Mouse (Mus musculus) heart, embryonic 15.5 days (tissue): ENCODE results near the gene Vipr1. TPM values are rescaled to one million over a fixed set of nuclear protein-coding genes. Genes with fewer than 3 reads are reported as not detected.
"Not testable (repeated sequence)": the region's sequence is repeated elsewhere in the genome, so short reads cannot be mapped to it uniquely, and the experiment has no call there.

Experiments
- ATAC-seq: fragments of 200-750 bp; cut with Nextera tagmentation; replicated peaks from 2 replicates; pipeline ENCODE4 v1.8.0; 2017; ENCODE audit warnings: low read depth, moderate TSS enrichment; ENCODE audit not compliant: insufficient number of reproducible peaks, insufficient read depth, low FRiP score
- H3K27ac ChIP-seq: fragments of 300-500 bp; sonication (generic); 2 replicates; pipeline ENCODE4 v1.5.1; 2015; ENCODE audit warnings: mild to moderate bottlenecking, inconsistent platforms
- H3K27me3 ChIP-seq: fragments of 300-500 bp; sonication (generic); 2 replicates; pipeline ENCODE4 v1.6.1; 2015; ENCODE audit warnings: inconsistent platforms
- H3K36me3 ChIP-seq: fragments of 300-500 bp; sonication (generic); 2 replicates; pipeline ENCODE4 v1.6.1; 2015; ENCODE audit warnings: mild to moderate bottlenecking, inconsistent platforms
- H3K4me1 ChIP-seq: fragments of 300-500 bp; sonication (generic); replicated peaks from 2 replicates; pipeline ENCODE4 v1.6.1; 2015; ENCODE audit warnings: inconsistent platforms
- H3K4me2 ChIP-seq: fragments of 300-500 bp; sonication (generic); 2 replicates; pipeline ENCODE4 v1.6.1; 2015; ENCODE audit warnings: inconsistent platforms, mild to moderate bottlenecking, moderate library complexity
- H3K4me3 ChIP-seq: fragments of 300-500 bp; sonication (generic); 2 replicates; pipeline ENCODE4 v1.5.1; 2015; ENCODE audit warnings: mild to moderate bottlenecking, inconsistent platforms
- H3K9ac ChIP-seq: fragments of 300-500 bp; sonication (generic); 2 replicates; pipeline ENCODE4 v1.6.1; 2015; ENCODE audit warnings: mild to moderate bottlenecking, inconsistent platforms
- H3K9me3 ChIP-seq: fragments of 300-500 bp; sonication (generic); replicated peaks from 2 replicates; pipeline ENCODE4 v1.6.1; 2016; ENCODE audit warnings: inconsistent platforms
- WGBS: fragments of 180-500 bp; shearing (Covaris S2); methylation state at CpG from one replicate; pipeline ENCODE4 v1.1.7; 2015; ENCODE audit warnings: mixed read lengths; 5-methylcytosine and 5-hydroxymethylcytosine counted together
- polyA plus RNA-seq: library from polyadenylated mRNA; unstranded; fragments of >200 nt; fragmentation: Nextera tagmentation; extraction: Ambion mirVana; gene quantifications from 2 replicates; pipeline ENCODE4 v1.2.1, GENCODE M21; 2015

The Vipr1 gene
- polyA plus RNA-seq = 0.33 and 0.43 TPM in 2 replicates

DNA sequence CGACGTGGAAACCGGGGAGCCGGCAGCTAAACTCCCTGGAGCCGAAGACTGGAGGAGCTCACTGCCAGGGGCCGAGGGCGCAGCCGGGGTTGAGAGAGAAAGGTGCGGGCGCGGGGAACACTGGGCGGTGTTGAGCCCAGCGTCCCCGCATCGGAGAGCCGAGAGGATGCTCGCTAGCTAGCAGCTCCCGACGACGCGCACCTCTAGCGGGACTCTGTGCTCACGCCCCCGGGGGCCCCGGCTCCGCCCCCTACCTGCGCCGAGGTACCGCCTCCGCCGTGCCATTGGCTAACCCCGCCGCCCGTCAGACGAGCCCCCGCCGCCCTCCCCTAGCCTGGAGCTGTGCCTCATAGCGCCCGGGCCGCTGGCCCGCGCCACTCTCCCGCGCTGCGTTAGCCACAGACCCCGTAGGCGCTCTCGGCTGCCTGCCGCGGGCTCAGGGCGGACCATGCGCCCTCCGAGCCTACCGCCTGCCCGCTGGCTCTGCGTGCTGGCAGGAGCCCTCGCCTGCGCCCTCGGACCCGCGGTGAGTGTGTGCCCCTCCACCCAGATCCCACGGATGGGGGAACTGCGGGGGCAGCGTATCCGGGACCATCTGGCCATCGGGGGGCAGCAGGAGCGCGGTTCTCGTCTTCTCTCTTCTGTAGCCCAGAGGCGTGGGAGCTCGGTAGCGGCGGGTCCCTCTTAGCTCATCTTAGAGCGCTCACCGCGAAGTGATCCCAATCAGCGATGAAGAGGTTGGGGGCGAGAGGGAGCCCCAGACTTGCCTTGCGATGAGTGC, at the start of gene Vipr1:
Vipr1 (plus strand) TSS at position 316 of the 781 bp plus-strand sequence.
- Histone ChIP-seq H3K9ac (peak within 1 kb of the TSS; percentile 48), H3K36me3 (no peaks in the 10 kb centered on the region), H3K9me3 (no peaks in the 10 kb centered on the region), H3K27me3 (peaks cover 78% of the 10 kb centered on the region), H3K4me3 (peak within 1 kb of the TSS; percentile 53), H3K27ac (no peak within 1 kb of the TSS), H3K4me1 (peaks cover 21% of the 10 kb centered on the region), H3K4me2 (peak within 1 kb of the TSS; percentile 92)
- WGBS = under 1% methylated on average over 65 of the region's 79 CpGs
- peak; percentile 50 for ATAC-seq

DNA sequence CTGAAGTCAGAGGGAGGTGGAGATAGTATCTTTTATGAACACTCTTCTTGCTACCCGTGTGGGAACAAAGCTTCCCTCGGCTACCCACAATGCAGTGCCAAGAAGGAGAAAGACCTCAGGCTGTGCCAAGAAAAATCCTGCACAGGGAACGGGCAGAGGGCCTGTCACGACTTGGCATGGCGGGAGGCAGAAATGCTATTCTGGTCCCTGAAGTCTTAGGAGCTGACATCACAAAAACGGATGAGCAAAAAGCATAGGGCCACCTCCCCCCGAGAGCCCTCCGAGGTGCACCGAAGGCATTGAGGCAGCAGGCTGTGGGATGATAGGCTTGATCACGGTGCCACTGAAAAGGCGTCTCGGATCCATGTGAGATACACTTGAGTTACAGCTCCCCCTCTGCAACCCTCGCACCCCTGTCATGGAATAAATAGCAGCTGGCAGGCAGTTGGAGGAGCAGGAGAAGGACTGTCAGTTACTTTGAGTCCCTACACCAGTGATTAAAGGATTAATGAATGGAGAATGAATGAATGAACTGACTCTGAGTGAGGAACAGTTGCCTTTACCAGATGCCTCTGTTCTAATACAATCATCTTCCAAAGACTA, 49.5 kb upstream of the Vipr1 start:
- WGBS = 60% methylated on average over 13 of the region's 13 CpGs
- Histone ChIP-seq H3K9ac (no peak overlapping the region), H3K36me3 (no peaks in the 10 kb centered on the region), H3K27me3 (no peaks in the 10 kb centered on the region), H3K9me3 (no peaks in the 10 kb centered on the region), H3K4me1 (peaks cover 14% of the 10 kb centered on the region), H3K27ac (no peak overlapping the region), H3K4me3 (no peak overlapping the region), H3K4me2 (no peak overlapping the region)
- ATAC-seq = no peak

DNA sequence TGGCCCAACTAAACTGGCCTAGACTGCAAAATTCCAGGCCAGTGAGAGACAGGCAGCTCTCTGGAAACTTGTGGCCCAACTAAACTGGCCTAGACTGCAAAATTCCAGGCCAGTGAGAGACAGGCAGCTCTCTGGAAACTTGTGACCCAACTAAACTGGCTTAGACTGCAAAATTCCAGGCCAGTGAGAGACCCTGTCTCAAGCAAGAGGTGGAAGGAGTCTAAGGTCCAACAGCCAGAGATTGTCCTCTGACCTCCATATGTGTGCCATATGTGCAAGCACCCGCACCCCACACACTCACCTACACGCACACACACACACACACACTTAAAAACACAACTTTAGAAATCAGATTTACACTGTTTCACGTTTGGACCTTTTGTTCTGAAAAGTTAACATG, 48.7 kb upstream of the Vipr1 start:
- ATAC-seq, H3K27ac ChIP-seq, H3K9ac ChIP-seq, H3K4me2 ChIP-seq, H3K9me3 ChIP-seq, H3K4me3 ChIP-seq, H3K27me3 ChIP-seq, H3K36me3 ChIP-seq: not testable (repeated sequence)
- peaks cover 14% of the 10 kb centered on the region for H3K4me1 ChIP-seq
- WGBS = 82% methylated on average over 3 of the region's 3 CpGs

DNA sequence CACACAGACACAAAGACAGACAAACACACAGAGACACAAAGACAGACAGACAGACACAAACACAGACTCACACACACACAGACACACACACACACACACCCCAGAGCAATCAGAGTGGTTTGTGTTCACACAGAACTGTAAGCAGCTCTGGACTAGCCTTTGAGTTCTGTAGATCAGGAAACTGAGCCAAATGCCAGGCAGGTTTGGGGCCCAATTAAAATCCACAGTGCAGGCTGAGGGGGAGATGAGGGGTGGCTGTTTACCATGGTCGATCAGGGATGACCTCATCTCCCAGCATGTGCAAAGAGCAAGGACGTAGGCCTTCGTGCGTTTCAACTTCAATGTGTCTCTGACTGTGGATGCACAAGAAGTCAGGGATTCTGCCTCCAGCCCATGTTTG, 47.7 kb upstream of the Vipr1 start:
- Histone ChIP-seq H3K36me3 (no peaks in the 10 kb centered on the region), H3K27ac (no peak overlapping the region), H3K9me3 (no peaks in the 10 kb centered on the region), H3K4me1 (peaks cover 6% of the 10 kb centered on the region; the same call in 1 of the 2 replicates), H3K9ac (no peak overlapping the region), H3K27me3 (0 out of 2 replicates have a peak, but pooled peaks cover 1% of the 10 kb centered on the region), H3K4me2 (no peak overlapping the region), H3K4me3 (no peak overlapping the region)
- 62% methylated on average over 4 of the region's 4 CpGs for WGBS
- no peak for ATAC-seq

DNA sequence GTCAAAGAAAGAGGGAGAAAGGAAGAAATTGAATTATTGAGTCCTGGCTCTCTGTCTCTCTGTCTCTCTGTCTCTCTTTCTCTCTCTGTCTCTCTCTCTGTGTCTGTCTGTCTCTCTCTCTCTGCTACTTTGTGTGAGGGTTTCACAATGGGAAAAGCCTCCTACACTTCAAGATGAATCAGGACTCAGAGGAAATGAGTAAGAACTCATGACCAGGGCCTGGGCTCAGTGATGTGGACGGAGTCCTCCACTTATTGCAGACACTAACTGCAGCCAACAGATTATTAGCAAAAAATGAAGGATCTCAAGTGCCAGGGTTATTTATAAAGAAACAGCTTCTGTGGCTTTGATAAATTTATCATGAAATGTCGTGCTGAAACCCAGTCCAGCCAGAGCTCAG, 44.4 kb upstream of the Vipr1 start:
- Histone ChIP-seq H3K4me2 (no peak overlapping the region), H3K9ac (no peak overlapping the region), H3K27me3 (0 out of 2 replicates have a peak, but pooled peaks cover 3% of the 10 kb centered on the region), H3K4me1 (peaks cover 15% of the 10 kb centered on the region), H3K27ac (no peak overlapping the region), H3K4me3 (no peak overlapping the region), H3K36me3 (no peaks in the 10 kb centered on the region), H3K9me3 (no peaks in the 10 kb centered on the region)
- ATAC-seq = no peak
- WGBS = 42% methylated on average over 2 of the region's 2 CpGs

DNA sequence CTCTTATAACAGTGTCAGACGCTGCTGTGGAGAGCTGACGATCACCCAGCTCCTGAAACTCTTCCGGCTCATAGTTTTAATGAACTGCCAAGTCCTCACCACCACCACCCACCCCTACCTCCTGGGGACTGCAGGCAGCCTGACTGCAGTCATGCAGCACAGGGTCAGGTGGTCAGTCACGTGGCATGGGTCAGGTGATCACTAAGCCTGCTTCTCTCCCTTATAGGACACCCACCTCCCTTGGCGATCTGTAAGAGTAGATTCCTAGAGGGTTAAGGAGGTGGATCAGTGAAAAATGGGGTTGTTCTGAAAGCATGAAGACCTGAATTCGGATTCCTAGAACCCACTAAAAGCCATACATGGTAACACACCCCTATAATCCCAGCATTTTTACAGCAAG, 43.0 kb upstream of the Vipr1 start:
- Histone ChIP-seq H3K4me3 (no peak overlapping the region), H3K4me1 (peaks cover 15% of the 10 kb centered on the region), H3K4me2 (no peak overlapping the region), H3K27ac (no peak overlapping the region), H3K9me3 (no peaks in the 10 kb centered on the region), H3K27me3 (0 out of 2 replicates have a peak, but pooled peaks cover 3% of the 10 kb centered on the region), H3K36me3 (no peaks in the 10 kb centered on the region), H3K9ac (no peak overlapping the region)
- WGBS = 77% methylated on average over 6 of the region's 6 CpGs
- ATAC-seq = no peak

DNA sequence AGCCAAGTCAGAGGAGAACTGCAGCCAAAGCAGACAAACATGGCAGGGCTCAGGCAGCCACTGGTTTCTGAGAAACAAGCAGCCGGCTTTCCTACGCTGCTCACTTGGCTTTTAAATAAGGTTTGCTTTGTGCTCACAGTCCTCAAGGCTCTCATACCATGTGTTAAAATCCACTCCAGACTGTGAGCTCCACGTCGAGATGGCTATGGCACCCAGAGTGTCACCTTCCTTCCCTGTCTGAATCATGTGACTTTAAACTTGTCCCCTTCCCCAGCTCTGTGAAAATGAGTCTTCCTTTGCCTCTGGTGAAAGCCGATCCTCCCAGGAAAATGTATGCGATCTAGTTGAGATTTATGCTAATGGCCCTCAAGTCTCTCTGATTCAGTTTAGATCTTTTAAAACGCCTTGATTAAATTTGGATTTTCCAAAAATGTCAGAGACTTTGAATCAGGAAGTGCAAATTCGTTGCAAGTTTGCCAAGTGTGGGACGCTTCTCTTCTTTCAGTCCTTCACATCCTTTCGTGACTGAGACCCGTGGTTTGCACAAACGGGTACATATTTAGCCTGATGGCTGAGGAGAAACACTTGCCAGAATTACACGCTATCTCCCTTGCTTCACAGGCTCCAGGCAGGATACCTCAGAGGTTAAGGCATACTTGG, 42.2 kb upstream of the Vipr1 start:
- Histone ChIP-seq H3K27me3 (0 out of 2 replicates have a peak, but pooled peaks cover 3% of the 10 kb centered on the region), H3K9ac (no peak overlapping the region), H3K4me3 (no peak overlapping the region), H3K27ac (peak overlapping the region; percentile 37; the same call in 1 of the 2 replicates), H3K4me2 (0 out of 2 replicates have a peak overlapping the region, but pooled peaks have one; percentile 11), H3K36me3 (no peaks in the 10 kb centered on the region), H3K9me3 (no peaks in the 10 kb centered on the region), H3K4me1 (peaks cover 15% of the 10 kb centered on the region)
- WGBS = 43% methylated on average over 13 of the region's 13 CpGs
- ATAC-seq = no peak

DNA sequence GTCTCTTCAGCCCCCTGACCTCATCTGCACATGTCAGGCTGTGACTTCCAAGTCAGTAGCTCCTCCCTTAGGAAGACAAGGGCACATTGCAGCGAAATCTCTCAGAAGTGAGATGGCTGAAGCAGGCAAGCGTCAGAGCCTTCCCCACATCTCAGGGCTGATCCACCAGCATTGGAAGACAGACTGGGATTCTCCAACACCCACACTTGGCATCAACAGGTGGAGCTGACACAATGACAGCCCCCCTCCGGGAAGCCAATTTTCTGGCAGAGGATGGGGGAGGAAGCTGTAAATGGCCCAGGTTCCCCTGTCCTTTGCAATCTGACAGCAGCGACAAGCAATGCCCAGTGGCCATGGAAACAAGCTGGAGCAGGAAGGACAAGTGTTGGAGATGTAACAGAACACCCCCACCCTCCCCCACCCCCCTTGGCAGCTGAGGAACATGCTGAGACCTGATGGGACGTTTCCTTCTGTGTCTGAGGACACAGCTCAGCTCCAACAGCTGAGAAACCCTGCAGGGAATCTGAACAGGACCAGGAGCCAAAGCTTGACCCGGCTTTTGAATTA, 41.6 kb upstream of the Vipr1 start:
- 20% methylated on average over 6 of the region's 6 CpGs for WGBS
- 0 out of 2 replicates have a peak, but pooled peaks cover 3% of the 10 kb centered on the region for H3K27me3 ChIP-seq
- H3K4me2 ChIP-seq = 0 out of 2 replicates have a peak overlapping the region, but pooled peaks have one; percentile 11

DNA sequence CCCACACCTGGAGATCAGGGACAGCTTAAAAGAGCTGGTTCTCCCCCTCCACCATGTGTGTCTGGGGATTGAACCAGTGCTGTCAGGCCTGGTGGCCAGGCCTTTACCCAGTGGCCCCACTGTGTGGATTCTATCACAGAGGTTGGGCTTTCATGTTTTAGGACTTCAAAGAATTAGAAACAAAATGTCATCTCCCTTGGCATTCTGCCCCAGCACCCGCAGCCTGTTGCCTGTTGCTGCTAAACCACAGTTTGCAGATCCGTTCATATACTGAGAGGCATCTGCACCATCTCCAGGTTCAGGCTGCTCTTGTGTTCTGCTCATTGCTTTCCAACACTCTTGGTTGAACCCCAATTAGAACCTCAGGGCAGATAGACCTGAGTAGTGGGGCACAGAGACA, 40.1 kb upstream of the Vipr1 start:
- Histone ChIP-seq H3K4me3 (no peak overlapping the region), H3K4me1 (peaks cover 15% of the 10 kb centered on the region), H3K27me3 (0 out of 2 replicates have a peak, but pooled peaks cover 3% of the 10 kb centered on the region), H3K9ac (no peak overlapping the region), H3K4me2 (no peak overlapping the region), H3K36me3 (no peaks in the 10 kb centered on the region), H3K27ac (no peak overlapping the region), H3K9me3 (no peaks in the 10 kb centered on the region)
- ATAC-seq = no peak
- WGBS = 64% methylated on average over 2 of the region's 2 CpGs

More for the DNA sequence above, 41.6 kb upstream of the Vipr1 start:
- peaks cover 15% of the 10 kb centered on the region for H3K4me1 ChIP-seq
- H3K9me3 ChIP-seq = no peaks in the 10 kb centered on the region
- no peak for ATAC-seq
- H3K27ac ChIP-seq = peak overlapping the region; percentile 37; the same call in 1 of the 2 replicates
- no peak overlapping the region for H3K9ac ChIP-seq
- H3K4me3 ChIP-seq = no peak overlapping the region
- no peaks in the 10 kb centered on the region for H3K36me3 ChIP-seq

DNA sequence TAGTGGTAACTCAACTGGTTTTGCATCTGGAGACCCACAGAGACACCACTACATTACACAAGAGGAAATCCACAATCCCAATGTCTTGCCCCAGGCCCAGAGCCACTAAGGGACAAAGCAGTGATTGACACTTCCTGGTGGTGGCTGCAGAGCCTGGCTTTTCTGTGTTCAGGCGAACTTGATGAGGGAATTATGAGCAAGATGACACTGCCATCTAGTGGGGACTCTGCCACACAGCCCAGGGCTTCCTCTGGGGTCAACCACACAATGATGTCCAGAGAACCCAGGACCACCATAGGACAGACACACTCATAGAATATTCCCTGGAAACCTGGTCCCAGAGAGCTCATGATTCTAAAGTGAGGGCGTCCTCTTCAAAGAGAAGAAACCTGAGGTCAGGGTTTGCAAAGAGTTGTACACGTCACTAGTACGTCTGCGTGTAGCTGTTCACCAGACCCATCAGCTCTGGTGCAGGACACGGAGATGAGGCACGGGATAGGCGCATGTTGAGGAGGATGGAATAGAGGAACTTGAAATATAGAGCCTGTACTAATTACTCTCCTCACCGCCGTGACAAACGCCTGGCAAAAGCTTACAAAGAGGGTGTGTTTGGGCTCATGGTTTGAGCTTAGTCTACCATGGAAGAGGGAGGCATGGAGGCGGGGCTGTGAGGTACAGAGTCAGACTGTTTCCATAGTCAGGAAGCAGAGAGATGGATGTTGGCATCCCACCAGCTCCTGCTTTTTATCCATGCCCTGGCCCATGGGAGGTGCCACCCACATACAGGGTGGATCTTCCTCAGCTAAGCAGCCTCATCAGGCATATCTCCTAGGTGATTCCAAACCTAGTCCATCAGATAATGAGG, 36.9 kb upstream of the Vipr1 start:
- Histone ChIP-seq H3K4me2 (no peak overlapping the region), H3K9ac (no peak overlapping the region), H3K4me1 (peaks cover 8% of the 10 kb centered on the region), H3K27ac (no peak overlapping the region), H3K36me3 (no peaks in the 10 kb centered on the region), H3K4me3 (no peak overlapping the region), H3K27me3 (peaks cover 12% of the 10 kb centered on the region; the same call in 1 of the 2 replicates), H3K9me3 (no peaks in the 10 kb centered on the region)
- ATAC-seq = peak; percentile 61; the same call in 1 of the 2 replicates
- WGBS = 51% methylated on average over 12 of the region's 12 CpGs
